Mouse (Mus musculus): Measurements from ENCODE around the gene Sh3rf3. TPM values are rescaled to one million over a fixed set of nuclear protein-coding genes. Genes with fewer than 3 reads are reported as not detected.

Sh3rf3 gene
- 0.67 and 1.7 TPM in 2 replicates for polyA plus RNA-seq (2012; rRNA removed; ENCODE audit: low replicate concordance)

DNA sequence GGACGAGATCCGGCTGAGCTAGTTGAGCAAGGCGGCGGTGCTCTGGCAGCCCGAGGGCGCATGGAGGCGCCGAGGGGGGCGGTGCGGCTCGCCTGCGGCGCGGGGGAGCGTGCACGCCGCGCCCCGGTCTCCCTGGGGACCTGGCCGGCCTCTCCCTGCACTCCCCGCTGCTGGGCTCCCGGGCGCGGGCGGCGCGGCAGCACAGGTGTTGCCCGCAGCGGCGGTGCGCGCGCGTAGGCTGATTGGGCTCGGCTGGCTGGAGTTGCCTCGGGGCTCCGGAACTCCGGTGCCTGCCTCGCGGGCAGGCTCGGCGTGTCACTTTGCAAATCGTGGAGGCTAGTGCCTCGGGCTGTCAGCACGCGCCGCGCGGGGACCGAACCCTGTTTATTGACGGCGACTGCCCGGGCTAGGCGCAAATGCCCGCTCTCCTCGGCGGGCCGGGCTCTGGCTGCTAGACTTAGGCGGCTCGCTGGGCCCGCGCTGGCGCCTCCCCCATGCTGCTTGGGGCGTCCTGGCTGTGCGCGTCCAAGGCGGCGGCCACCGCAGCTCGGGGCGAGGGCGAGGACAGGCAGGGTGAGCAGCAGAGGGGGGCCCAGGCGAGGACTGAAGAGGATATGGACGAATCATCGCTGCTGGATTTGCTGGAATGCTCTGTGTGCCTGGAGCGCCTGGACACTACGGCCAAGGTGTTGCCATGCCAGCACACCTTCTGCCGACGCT, at the start of gene Sh3rf3:
TSS of gene Sh3rf3 (plus strand) at position 279 of the 720 bp plus-strand sequence.

Other genes with a start within 250 kb of the Sh3rf3 start
- 0.27 TPM in 1 of 2 replicates, not detected in the other for gene Edar, start 137.7 kb upstream of the Sh3rf3 start, polyA plus RNA-seq (2012; rRNA removed; ENCODE audit: low replicate concordance)
- gene Gm17542, start 95.1 kb upstream of the Sh3rf3 start, polyA plus RNA-seq (2012; rRNA removed; ENCODE audit: low replicate concordance), result not detected in 2 replicates